Mouse (Mus musculus) limb, embryonic 12.5 days (tissue): ENCODE measurements around the gene Slc22a22. TPM values are rescaled to one million over a fixed set of nuclear protein-coding genes. Genes with fewer than 3 reads are reported as not detected.

Experiments
- ATAC-seq: fragments of 200-750 bp; cut with Nextera tagmentation; 2 replicates; pipeline ENCODE4 v1.8.0; 2017; ENCODE audit warnings: low read depth, moderate TSS enrichment; ENCODE audit not compliant: insufficient number of reproducible peaks, insufficient read depth, low FRiP score, low TSS enrichment
- H3K27ac ChIP-seq: fragments of 300-500 bp; sonication (generic); 2 replicates; pipeline ENCODE4 v1.5.1; 2016; ENCODE audit warnings: mild to moderate bottlenecking, moderate library complexity
- H3K27me3 ChIP-seq: fragments of 300-500 bp; sonication (generic); 2 replicates; pipeline ENCODE4 v1.6.1; 2016; ENCODE audit warnings: mild to moderate bottlenecking, moderate library complexity
- H3K36me3 ChIP-seq: fragments of 300-500 bp; sonication (generic); 2 replicates; pipeline ENCODE4 v1.6.1; 2016; ENCODE audit warnings: mild to moderate bottlenecking, moderate library complexity
- H3K4me1 ChIP-seq: fragments of 300-500 bp; sonication (generic); replicated peaks from 2 replicates; pipeline ENCODE4 v1.6.1; 2016
- H3K4me2 ChIP-seq: fragments of 300-500 bp; sonication (generic); 2 replicates; pipeline ENCODE4 v1.6.1; 2016; ENCODE audit warnings: mild to moderate bottlenecking, moderate library complexity
- H3K4me3 ChIP-seq: fragments of 300-500 bp; sonication (generic); replicated peaks from 2 replicates; pipeline ENCODE4 v1.5.1; 2016; ENCODE audit warnings: mild to moderate bottlenecking
- H3K9ac ChIP-seq: fragments of 300-500 bp; sonication (generic); replicated peaks from 2 replicates; pipeline ENCODE4 v1.6.1; 2016; ENCODE audit warnings: mild to moderate bottlenecking, moderate library complexity
- H3K9me3 ChIP-seq: fragments of 300-500 bp; sonication (generic); 2 replicates; pipeline ENCODE4 v1.6.1; 2016; ENCODE audit warnings: mild to moderate bottlenecking, moderate library complexity
- WGBS: fragments of 180-500 bp; shearing (Covaris S2); methylation state at CpG from one replicate; pipeline ENCODE4 v1.1.7; 2016; 5-methylcytosine and 5-hydroxymethylcytosine counted together
- polyA plus RNA-seq: library from polyadenylated mRNA; unstranded; fragments of >200 nt; fragmentation: Nextera tagmentation; extraction: Ambion mirVana; gene quantifications from 2 replicates; pipeline ENCODE4 v1.2.1, GENCODE M21; 2016

Gene Slc22a22
- polyA plus RNA-seq = not detected in 2 replicates

DNA sequence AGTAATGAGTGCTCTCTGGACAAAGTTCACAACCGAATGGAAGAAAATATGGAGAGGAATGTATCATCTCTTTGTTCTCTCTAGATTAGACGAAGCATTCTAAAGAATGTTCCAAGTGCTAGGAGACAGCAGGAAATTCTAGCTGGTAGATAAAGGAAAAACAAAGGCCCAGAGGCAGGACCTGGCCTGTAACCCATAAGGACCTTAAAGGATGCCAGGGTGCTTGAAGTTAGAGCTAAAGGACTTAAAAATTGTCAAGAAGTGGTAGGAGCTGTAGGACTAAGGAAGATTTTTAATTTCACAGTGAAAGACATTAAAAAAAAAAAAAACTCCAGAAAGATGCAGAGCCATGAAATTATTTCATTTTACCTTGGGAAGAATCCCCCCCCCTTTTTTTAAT lies at the start of gene Slc22a22:
Slc22a22 (minus strand) TSS at position 101 of the 400 bp plus-strand sequence.
- Histone ChIP-seq H3K4me1 (no peaks in the 10 kb centered on the region), H3K4me3 (no peak within 1 kb of the TSS), H3K9ac (no peak within 1 kb of the TSS), H3K4me2 (no peak within 1 kb of the TSS), H3K36me3 (no peaks in the 10 kb centered on the region), H3K27ac (no peak within 1 kb of the TSS), H3K9me3 (no peaks in the 10 kb centered on the region), H3K27me3 (no peaks in the 10 kb centered on the region)
- 85% methylated on average over 2 of the region's 2 CpGs for WGBS
- no peak for ATAC-seq

GRCm38 (mm10) chr15:57523510-57524298 lies 46.3 kb upstream of the Slc22a22 start:
- no peak overlapping the region for H3K4me3 ChIP-seq
- no peaks in the 10 kb centered on the region for H3K27me3 ChIP-seq
- no peaks in the 10 kb centered on the region for H3K9me3 ChIP-seq
- H3K4me2 ChIP-seq = no peak overlapping the region
- 37% methylated on average over 10 of the region's 10 CpGs for WGBS
- no peak for ATAC-seq
- H3K36me3 ChIP-seq = no peaks in the 10 kb centered on the region
- H3K27ac ChIP-seq = peak overlapping the region; percentile 59; the same call in 1 of the 2 replicates
- no peak overlapping the region for H3K9ac ChIP-seq
- H3K4me1 ChIP-seq = peaks cover 20% of the 10 kb centered on the region

DNA sequence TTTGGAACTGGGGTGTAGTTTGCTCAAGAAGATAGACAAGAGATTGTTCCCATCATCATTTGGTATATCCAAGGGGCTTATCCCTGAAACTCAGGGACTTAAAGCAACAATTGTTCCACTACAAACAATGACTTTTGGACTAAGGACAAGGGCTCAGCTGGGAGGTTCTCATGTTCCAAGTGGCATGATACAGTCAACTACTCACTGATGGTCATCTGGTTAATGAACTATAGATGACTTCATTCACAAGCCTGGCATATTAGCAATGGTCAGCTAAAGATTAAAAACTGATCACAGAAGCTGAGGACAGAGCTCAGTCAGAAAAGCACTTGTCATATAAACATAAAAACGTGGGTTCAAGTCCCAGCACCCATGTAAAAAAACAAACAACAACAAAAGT lies 44.7 kb upstream of the Slc22a22 start:
- no peaks in the 10 kb centered on the region for H3K9me3 ChIP-seq
- no peak overlapping the region for H3K27ac ChIP-seq
- H3K36me3 ChIP-seq = no peaks in the 10 kb centered on the region
- WGBS = 83% methylated on average over 1 of the region's 1 CpGs
- peaks cover 20% of the 10 kb centered on the region for H3K4me1 ChIP-seq
- H3K27me3 ChIP-seq = no peaks in the 10 kb centered on the region
- H3K4me2 ChIP-seq = no peak overlapping the region
- ATAC-seq = no peak
- H3K4me3 ChIP-seq = no peak overlapping the region
- H3K9ac ChIP-seq = no peak overlapping the region

- no peak overlapping the region for H3K27ac ChIP-seq
- no peaks in the 10 kb centered on the region for H3K36me3 ChIP-seq
- no peak overlapping the region for H3K4me3 ChIP-seq
- 0 out of 2 replicates have a peak, but pooled peaks cover 4% of the 10 kb centered on the region for H3K9me3 ChIP-seq
- H3K9ac ChIP-seq = no peak overlapping the region
- peak overlapping the region; percentile 21; the same call in 1 of the 2 replicates for H3K4me2 ChIP-seq
- WGBS = 35% methylated on average over 21 of the region's 21 CpGs
- H3K27me3 ChIP-seq = no peaks in the 10 kb centered on the region
- H3K4me1 ChIP-seq = peaks cover 11% of the 10 kb centered on the region
- ATAC-seq = no peak
Measured at GRCm38 (mm10) chr15:57509185-57510172, 32.1 kb upstream of the Slc22a22 start.

DNA sequence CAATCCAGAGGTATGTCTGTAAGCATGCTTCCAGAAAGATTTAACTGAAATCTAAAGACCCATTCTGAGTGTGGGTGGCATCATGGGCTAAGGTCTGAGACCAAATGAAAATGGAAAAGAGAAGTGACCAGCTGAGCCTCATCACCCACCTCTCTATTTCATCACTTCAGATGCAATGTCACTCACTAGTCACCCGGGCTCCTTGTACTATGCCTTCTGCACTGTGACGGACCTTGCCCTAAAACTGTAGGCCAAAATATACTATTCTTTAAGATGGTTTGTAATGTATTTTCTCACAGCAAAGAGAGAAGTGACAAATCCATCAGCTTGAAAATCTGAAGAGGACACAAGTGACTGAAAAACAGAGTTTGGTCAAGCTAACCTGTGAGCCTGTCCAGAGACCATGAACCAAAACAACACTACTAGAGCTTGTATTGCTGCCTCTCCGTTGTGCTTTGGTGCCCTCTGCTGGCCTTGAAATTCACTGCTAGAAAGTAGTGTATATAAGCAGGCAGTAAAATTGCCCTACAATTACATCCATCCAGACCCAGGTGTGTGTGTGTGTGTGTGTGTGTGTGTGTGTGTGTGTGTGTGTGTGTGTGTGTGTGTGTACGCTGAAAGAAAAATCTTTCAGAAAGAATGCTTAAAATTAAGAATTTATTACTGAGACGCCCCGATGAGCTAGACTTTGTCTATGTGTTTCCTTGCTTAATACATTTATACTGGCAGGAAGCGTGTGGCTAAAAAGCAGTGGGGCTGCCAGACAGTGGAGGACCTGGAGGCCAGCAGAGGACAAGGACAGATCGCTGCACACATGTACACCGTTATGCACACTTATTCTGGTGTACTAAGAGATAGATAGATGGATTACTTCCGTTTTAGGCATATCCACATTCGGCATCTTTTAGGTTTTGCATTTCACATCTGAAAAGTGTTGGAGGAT lies 31.1 kb upstream of the Slc22a22 start:
- 0 out of 2 replicates have a peak, but pooled peaks cover 2% of the 10 kb centered on the region for H3K9me3 ChIP-seq
- ATAC-seq = peak; percentile 84

DNA sequence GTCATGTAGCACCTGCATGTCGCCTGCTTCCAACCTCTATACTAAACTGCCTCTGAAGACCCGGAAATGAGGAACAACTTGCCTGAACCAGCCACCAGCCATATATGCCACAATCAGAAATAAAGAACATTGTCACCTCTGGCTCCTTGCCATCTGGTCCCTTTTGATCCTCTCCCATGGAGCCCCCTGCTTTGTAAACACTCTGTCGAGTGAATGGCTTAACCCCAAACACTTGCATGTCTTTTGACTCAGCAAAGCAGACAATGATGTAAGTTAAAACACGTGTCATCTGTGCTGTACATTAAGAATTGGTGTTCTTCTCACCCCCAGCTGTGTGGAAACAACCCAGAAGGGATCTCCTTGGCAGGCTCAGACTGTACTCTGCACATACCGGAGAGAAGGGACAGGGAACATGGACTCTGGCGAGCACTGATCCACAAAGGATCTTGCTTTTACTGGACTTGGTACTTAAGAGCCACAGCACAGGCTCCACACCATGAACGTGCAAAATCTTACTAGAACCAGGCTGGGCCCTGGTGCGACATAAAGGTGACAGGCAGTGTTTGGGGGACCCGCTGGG lies 26.8 kb upstream of the Slc22a22 start:
- H3K36me3 ChIP-seq = no peaks in the 10 kb centered on the region
- H3K27ac ChIP-seq = no peak overlapping the region
- no peaks in the 10 kb centered on the region for H3K27me3 ChIP-seq
- H3K9me3 ChIP-seq = no peaks in the 10 kb centered on the region
- H3K4me2 ChIP-seq = no peak overlapping the region
- WGBS = 46% methylated on average over 9 of the region's 9 CpGs
- no peak overlapping the region for H3K4me3 ChIP-seq
- H3K9ac ChIP-seq = no peak overlapping the region
- H3K4me1 ChIP-seq = peaks cover 5% of the 10 kb centered on the region
- ATAC-seq = no peak

More for the DNA sequence above, 31.1 kb upstream of the Slc22a22 start:
- Histone ChIP-seq H3K4me1 (peaks cover 11% of the 10 kb centered on the region), H3K27me3 (no peaks in the 10 kb centered on the region), H3K27ac (no peak overlapping the region), H3K4me2 (peak overlapping the region; percentile 21; the same call in 1 of the 2 replicates), H3K4me3 (no peak overlapping the region), H3K9ac (no peak overlapping the region), H3K36me3 (no peaks in the 10 kb centered on the region)
- WGBS = 60% methylated on average over 11 of the region's 11 CpGs

GRCm38 (mm10) chr15:57503656-57504055 lies 26.2 kb upstream of the Slc22a22 start:
- H3K4me3 ChIP-seq = no peak overlapping the region
- 86% methylated on average over 3 of the region's 3 CpGs for WGBS
- no peaks in the 10 kb centered on the region for H3K36me3 ChIP-seq
- H3K27me3 ChIP-seq = no peaks in the 10 kb centered on the region
- no peaks in the 10 kb centered on the region; the same call in 1 of the 2 replicates for H3K4me1 ChIP-seq
- no peak overlapping the region for H3K4me2 ChIP-seq
- H3K27ac ChIP-seq = no peak overlapping the region
- no peak overlapping the region for H3K9ac ChIP-seq
- no peaks in the 10 kb centered on the region for H3K9me3 ChIP-seq
- no peak for ATAC-seq

- H3K36me3 ChIP-seq = no peaks in the 10 kb centered on the region
- H3K4me3 ChIP-seq = no peak overlapping the region
- H3K9me3 ChIP-seq = no peaks in the 10 kb centered on the region
- H3K4me1 ChIP-seq = no peaks in the 10 kb centered on the region; the same call in 1 of the 2 replicates
- ATAC-seq = no peak
- H3K9ac ChIP-seq = no peak overlapping the region
- no peaks in the 10 kb centered on the region for H3K27me3 ChIP-seq
- H3K4me2 ChIP-seq = no peak overlapping the region
- no peak overlapping the region for H3K27ac ChIP-seq
Measured at GRCm38 (mm10) chr15:57501559-57501958, 24.1 kb upstream of the Slc22a22 start.

GRCm38 (mm10) chr15:57496106-57496505 lies 18.7 kb upstream of the Slc22a22 start:
- Histone ChIP-seq H3K36me3 (no peaks in the 10 kb centered on the region), H3K27ac (no peak overlapping the region), H3K9ac (no peak overlapping the region), H3K27me3 (no peaks in the 10 kb centered on the region), H3K4me3 (no peak overlapping the region), H3K9me3 (no peaks in the 10 kb centered on the region), H3K4me2 (no peak overlapping the region), H3K4me1 (no peaks in the 10 kb centered on the region)
- no peak for ATAC-seq
- 81% methylated on average over 2 of the region's 2 CpGs for WGBS

DNA sequence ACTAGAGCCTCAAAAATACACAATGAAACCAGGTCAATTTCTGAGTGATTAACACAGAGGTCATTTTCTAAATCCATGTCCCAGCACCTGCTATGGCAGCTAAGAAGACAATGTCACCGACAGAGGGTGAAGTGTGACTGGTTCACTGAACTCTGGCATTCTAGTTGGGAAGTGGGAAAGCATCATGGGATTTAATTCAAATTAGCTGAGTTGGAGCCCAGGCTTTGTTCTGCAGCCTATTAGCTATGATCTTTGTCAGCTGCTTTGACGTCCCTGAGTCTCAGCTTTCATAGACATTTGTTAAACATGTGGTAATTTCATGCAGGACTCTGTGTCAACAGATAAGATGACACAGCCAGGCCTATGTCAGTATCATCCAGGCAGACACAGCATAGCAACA lies 5.1 kb upstream of the Slc22a22 start:
- Histone ChIP-seq H3K9me3 (no peaks in the 10 kb centered on the region), H3K4me3 (no peak overlapping the region), H3K36me3 (no peaks in the 10 kb centered on the region), H3K4me1 (no peaks in the 10 kb centered on the region), H3K27me3 (no peaks in the 10 kb centered on the region), H3K27ac (no peak overlapping the region), H3K9ac (no peak overlapping the region), H3K4me2 (no peak overlapping the region)
- ATAC-seq = no peak
- 57% methylated on average over 2 of the region's 2 CpGs for WGBS
